Mouse (Mus musculus): ENCODE results near the gene Asic2.

Gene Asic2

DNA sequence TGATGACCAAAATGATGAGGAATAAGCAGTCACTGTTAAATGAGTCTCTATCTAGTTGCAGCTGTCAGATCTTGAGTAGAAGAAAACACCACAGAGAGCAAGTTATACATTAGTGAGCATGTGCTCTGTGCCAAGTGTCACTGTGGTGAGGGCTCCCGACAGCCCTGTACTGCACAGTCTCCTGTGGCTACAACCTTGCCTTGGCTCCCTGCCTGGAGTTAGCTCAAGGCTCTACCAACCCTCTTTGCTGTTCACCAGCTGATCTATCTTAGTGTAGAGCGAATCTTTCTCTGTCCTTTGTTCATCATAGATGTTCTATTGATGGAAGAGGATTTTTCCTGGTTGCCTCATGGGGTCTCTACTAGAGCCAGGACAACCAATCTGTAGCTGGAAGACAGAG, 494.1 kb downstream of the Asic2 start:
- DNase-seq (ENCODE audit: extremely low spot score, low read depth, low spot score): no peak

DNA sequence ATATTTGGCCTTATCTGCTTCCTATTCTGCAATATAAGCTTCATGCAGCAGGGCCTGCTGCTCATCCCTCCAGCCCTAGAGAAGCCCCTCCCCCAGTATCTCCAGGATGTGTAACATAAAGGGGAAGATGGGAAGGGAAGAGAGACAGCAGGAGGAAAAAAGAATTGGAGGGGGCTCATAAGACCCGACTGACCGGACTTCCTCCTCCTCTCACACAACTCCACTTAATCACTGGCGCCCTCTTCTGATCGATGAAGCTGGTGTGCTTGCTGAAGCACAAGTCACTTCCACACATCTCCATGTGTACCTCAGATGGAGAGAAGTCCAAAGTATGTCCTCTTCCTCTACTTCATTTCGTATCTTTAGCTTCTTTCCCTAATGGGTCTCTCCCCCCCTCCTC, 506.1 kb downstream of the Asic2 start:
- no peak for DNase-seq (ENCODE audit: extremely low spot score, low read depth, low spot score)

DNA sequence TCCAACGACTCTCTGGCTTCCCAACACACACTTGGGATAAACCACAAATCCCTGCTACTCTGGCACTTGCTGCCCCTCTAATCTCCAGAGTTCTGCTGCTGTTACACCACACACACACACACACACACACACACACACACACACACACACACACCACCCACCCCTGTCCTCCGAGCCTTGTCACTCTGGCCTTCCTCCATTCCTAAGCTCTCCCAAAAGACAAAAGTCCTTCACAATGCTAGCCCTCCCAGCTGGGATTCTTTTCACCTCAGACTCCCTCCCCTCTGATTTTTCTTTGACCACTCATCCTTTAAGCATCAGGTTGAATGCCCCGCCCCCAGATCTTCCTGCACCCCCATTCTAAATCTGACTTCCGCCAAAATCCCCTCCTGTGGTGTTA, 506.5 kb downstream of the Asic2 start:
- DNase-seq (ENCODE audit: extremely low spot score, low read depth, low spot score): no peak

DNA sequence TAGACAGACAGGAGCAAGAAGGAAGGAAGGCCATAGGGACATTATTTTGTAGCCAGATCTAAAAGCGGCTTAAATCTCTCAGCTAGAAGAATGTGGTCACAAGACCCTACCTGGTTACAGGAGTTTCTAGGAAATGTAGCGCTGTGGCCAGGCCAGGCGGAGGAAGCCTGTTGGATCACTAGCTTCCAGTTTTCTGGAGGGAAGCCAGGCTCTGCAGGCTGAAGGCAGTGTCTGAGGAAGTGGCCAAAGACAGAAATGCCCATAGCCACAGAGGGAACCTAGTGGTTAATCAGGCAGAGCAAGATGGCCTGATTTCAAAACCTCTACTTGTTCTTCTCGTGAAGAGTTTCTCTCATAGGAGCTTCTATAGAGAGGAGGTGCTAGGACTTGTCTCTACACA, 513.3 kb downstream of the Asic2 start:
- no peak for DNase-seq (ENCODE audit: extremely low spot score, low read depth, low spot score)

DNA sequence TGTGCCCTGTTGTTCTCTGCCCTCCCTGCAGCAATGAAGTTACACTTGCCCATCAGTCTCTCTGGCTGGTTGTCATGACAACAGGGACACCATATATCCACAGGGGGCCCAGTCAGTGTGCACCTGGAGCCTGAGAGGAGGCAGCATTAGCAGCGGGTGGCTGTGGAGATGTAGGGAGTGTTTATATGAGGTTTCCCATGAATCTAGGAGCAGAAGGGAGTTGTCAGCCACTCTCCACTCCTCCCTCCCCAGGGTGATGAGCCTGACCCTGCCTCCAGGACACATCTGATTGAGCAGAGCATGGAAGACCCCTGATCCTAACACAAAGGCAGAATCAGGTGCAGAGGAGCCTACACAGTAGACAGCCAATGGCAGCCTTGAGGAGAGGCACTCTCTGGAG, 514.1 kb downstream of the Asic2 start:
- DNase-seq (ENCODE audit: extremely low spot score, low read depth, low spot score): no peak

DNA sequence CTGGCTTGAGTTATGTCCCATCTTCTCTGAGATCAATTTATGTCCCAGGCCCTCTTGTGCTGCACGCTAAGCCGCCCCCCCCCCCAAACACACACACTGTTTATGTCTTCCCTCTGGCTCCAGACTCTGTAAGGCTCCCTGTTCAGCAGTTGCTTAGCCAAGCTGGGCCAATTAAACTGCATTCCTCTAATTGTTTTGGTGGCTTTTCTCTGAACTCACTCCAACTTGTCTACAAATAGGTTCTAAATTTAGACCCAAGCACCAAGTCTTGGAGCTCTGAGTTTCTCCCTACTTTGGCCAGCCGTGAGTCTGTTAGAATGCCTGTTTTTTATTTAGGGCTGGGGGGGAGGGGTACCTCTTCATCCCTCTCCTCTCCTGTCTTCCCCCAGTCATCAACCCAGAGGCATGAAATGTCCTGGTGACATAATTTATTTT, 519.0 kb downstream of the Asic2 start:
- DNase-seq (ENCODE audit: extremely low spot score, low read depth, low spot score): peak; percentile 66

DNA sequence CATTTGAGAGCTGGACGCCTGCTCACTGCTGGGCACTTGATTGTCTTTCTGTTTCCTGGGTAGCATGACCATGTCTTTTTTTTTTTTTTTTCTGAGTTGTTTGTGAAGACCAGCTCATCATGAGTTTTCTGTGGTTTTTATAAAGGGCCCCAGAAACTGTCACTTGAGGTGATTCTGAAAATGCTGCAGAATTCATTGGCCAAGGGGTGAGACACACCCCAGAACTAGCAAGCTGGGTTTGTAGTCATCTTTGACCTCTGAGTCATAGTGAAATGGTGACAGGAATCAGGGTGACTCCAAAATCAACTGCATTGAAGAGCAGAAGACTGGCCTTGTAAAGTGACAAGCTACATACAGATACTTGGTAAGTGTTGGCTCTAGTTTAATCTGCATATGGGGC, 521.9 kb downstream of the Asic2 start:
- DNase-seq (ENCODE audit: extremely low spot score, low read depth, low spot score): no peak

DNA sequence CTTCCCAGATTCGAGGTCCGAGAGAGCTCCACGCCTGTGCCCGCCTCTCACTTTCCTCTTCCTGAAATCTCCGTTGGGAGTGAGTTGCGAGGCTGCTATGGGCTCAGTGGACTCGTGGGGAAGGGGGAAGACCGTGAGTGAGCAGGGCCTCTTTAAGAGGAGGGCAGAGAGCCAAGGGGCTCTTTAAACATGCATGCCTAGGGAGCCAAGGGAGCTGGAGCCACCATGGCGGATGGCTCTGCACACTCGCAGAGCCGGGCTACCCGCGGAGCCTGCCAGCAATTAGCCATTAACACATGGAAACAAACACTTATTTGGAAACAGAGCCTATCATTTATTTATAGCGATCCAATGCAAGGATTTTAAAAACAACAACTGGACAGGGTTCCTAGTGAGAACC, 541.4 kb downstream of the Asic2 start:
- DNase-seq (ENCODE audit: extremely low spot score, low read depth, low spot score): no peak

DNA sequence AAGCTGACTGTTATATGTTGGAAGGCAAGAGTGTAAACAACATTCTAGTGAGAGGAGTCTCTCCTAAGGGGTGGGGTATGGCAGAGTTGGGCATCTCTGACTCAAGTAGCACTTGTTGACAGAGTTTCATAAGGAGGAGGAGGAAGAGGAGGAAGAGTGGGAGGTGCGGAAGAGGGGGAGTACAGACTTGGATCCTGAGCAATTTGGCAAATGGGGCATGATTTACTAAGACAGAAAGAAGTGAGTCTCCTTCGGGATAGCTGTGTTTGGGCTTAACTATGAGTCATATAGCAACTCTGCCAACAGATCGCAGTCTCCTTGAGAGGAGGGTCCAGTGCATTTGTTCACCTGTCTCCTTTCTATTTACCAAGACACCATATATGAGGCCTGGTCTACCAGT, 549.1 kb downstream of the Asic2 start:
- DNase-seq (ENCODE audit: extremely low spot score, low read depth, low spot score): no peak

DNA sequence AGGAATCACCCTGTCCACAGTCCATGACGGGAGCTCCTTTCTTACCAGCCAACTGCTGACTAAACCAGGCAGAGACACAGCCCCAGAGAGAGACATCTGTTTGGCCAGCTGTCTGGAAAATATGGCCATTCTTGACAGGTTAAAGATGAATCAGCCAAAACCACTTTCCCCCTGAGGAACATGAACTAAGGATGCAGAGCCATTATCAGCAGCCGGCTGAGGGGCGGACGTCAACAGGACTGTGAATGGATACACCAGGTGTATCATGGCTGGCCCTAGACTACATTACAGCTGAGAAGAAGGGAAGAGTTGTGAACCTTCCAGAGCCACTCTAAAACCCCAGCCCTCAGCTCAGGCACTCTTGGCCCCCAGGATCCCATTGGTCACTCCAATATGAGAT, 550.2 kb downstream of the Asic2 start:
- DNase-seq (ENCODE audit: extremely low spot score, low read depth, low spot score): no peak

DNA sequence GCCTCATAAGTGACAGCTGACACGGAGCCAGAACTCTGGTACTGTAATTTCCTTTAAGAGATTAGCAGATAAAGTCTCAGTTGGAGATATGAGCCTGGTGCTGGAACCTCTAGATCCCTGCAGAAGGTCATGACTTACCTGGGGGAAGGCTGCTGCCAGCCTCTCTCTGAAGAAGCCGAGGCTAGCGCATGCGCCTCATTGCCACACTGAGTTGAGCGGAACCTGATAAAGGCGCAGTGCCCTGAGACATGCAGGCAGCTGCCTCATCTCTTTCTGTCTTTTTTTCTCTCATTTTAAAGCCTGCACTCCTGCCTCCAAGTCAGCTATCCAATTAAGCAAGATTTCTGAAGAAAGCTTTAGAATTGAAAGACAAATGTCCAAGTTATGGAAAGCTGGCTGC, 551.9 kb downstream of the Asic2 start:
- DNase-seq (ENCODE audit: extremely low spot score, low read depth, low spot score): no peak

DNA sequence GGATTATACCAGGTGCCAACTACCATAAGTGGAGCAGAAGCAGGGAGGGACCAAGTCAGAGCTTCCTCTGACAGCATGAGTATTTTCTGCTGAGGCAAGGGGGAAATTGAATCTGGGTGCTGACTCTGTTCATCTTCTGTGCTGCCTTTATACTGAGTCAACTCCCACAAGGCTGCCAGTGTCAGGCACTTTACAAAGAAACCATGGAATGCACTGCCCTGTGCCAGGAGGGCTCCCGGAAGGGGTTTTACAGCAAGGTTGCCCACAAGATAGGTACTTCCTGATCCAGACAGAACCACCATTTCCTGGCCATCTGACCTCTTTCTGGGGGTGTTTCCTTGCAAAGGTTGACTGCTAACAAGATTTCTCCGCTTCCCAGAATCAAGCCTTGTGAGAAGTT, 553.7 kb downstream of the Asic2 start:
- DNase-seq (ENCODE audit: extremely low spot score, low read depth, low spot score): no peak

DNA sequence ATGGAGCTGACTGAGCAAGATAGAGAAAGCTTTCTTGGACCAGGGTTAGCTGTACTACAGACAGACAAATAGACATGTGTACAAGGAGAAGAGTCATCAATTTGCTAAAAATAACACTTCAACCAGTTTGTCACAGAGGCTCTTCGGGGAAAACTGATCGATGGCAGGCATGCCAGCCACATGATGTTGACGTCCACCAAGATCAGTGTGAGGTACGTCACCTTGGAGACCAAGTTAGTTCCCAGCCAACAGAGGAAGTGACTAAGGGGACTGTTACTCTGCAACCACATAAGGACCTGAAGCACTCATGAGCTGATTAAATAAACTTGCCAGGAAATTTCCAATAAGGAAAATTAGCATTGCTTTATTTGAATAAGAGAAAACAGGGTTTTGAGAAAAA, 557.0 kb downstream of the Asic2 start:
- DNase-seq (ENCODE audit: extremely low spot score, low read depth, low spot score): no peak

DNA sequence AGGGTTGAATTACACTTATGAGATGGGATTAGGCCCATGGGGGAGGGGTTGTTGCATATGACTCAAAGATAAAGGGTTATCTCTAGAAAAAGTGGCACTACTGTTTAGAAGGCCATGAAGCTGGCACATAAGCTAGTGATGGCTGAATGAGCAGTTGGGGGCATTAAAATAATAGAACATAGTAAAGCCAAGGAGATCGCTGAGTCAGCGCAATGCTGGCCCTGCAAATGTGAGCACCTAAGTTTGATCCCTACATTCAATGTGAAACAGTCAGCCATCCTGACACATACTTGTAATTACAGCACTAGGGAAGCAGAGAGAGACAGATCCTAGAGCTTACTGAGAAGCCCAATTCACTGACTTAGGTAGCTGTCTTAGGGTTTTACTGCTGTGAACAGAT, 562.3 kb downstream of the Asic2 start:
- no peak for DNase-seq (ENCODE audit: extremely low spot score, low read depth, low spot score)

DNA sequence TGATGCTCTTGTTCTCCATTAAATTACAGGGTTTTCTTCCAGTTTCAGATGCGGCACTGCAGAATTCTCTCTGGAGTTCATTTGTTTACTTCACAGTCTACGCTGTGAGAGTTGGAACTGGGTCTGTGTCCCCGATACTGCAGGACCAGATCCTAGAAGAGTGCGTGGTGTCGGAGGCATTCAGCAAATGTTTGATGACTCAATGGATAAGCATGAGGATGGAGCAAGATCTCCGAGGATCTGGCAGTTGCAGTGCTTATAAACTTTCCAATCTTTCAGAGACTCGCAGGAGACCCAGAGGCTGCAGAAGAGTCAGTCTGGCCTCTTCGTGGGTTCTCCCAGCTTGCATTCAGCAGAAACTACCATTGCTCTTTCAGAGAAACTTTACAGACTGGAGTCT, 566.0 kb downstream of the Asic2 start:
- no peak for DNase-seq (ENCODE audit: extremely low spot score, low read depth, low spot score)

DNA sequence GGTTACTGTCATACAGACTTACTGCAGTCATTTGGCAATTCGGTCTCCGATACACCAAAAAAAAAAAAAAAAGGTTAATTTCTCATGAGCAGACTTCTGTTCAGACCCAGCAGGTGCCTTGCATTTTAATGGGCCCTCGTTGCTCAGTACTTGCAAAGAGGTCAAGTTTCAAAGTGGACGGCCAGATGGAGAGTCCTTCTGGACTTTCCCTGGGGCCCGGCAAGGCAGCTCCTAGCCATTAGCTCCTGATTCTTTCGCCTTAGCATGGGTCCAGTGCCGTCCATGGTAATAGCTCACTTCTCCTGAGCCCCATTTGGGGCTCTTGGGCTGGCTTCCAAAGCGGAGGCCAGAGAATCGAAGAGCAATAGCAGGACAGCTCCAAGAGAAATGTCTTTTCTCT, 575.4 kb downstream of the Asic2 start:
- DNase-seq (ENCODE audit: extremely low spot score, low read depth, low spot score): no peak

DNA sequence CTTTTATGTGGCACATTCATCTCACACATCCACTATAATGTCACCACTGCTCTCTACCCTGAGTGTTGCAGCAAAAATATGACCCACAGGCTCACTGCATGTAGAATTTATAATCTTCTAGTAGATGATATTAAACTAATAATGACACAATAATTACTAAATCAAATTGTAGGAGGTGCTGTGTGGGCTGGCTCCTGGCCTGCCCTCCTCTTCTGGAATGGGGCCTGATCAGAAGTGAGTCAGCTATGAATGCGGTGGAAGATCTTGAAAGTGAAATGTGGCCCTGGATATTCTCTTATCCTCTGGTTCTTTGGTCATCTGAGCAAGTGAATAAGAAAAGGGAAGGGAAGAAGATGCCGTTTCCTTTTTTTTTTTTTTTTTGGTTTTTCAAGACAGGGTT, 582.1 kb downstream of the Asic2 start:
- no peak for DNase-seq (ENCODE audit: extremely low spot score, low read depth, low spot score)

DNA sequence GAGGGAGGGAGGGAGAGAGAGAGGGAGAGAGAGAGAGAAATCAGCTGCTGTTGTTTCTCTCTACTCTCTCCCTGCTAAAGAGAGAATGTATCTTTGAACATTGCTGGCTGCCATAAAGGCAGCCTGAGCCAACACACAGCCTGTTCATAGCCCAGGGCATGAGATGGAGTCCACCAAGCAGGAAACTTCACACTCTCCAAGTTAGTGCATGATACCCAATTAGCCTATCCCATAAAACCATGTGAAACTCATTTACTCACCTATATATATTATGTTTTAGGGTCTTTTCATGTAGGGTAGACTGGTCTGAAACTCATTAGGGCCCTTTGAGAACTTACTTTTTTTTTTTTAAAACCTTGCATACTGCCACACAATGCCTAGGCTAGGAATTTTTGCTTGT, 582.7 kb downstream of the Asic2 start:
- DNase-seq (ENCODE audit: extremely low spot score, low read depth, low spot score): no peak

DNA sequence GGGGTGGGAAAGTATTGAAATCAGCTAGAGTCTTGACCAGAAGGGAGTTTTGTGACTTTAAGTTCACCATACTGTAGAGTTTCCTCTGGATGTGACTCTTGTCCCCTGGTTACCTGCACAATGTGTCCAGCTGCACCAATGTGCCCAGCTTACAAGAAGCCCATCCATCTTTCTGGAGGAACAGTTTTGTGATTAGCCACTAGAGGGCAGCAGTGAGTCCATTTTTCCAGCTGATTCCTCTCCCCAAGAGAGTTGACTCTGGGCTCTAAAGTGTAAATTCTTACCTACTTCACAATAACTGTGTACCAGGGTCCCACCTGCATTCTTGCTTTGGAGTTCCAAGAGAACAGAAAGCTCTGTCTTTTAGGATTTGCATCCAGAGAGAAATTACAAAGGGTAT, 593.4 kb downstream of the Asic2 start:
- peak; percentile 85 for DNase-seq (ENCODE audit: extremely low spot score, low read depth, low spot score)

DNA sequence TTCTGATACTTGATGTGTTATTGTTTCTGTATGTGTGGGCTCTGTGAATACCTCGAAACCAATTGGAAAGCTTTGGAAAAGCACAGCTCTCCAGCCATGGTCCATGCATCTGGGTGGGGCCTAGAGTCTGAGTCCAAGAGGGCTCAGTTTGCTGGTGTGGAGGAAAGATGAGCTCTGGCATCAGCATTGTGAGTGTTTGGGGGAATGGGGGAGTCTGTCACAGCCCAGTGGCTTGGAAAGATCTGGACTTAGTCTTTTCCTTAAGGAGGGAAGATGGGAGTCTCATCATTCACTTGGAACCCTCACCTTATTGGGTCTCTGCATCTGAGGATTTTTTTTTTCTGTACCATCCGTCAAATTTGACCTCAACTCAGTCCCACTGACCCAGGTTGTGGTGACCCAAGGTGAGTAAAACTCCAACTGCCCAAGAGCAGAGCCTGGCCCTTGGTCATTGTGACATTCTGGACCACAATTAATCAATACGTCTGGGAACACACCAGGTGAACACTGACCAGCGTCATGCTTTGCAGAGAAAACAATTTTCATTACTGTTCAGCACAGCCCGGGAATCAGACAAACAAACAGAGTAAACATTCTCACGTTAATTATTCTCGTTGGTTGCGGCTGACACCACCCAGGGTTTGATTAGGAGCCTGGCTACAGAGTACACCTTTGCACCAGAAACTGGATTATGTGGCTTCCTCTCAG, 594.1 kb downstream of the Asic2 start:
- DNase-seq (ENCODE audit: extremely low spot score, low read depth, low spot score): no peak

DNA sequence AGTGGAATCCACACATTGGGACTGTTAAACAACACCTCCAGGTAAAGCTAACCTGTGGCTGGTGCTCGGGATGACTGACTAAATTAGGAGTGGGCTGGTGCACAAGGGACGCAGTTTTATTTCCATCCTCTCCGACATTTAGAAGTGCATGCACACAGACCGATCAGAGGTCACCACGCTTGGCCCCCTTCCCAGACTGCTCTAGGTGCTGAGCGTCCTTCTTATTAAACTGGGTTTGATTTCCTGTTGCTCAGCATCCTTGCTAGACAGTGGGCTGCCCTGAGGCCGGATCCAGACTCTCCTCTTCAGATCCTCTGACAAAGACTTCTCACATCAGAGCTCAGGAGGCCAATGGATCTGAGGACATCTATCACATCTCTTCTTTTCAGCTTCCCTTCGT, 596.7 kb downstream of the Asic2 start:
- DNase-seq (ENCODE audit: extremely low spot score, low read depth, low spot score): no peak

DNA sequence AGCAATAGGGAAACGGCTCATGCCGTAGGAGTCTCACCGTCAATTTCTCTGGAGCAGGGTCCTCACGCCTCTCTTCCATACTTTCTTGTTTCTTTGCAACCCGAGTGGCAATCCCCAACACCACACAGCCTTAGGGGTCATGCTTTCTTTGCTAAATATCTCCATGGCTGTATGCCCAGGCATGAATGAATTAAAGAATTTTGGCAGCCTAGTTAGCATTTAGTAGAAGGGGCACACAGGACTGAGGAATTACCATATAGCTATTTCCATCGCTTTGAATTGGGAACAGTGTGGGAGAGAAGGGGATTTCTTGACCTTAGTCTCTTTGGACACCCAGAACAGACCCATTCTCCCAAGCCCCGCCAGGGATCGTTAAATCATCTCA, 597.8 kb downstream of the Asic2 start:
- DNase-seq (ENCODE audit: extremely low spot score, low read depth, low spot score): no peak
